Mouse (Mus musculus) limb, embryonic 15.5 days (tissue): Measurements from ENCODE around the gene Carmil1. TPM values are rescaled to one million over a fixed set of nuclear protein-coding genes. Genes with fewer than 3 reads are reported as not detected.

Experiments
- ATAC-seq: fragments of 200-750 bp; cut with Nextera tagmentation; 2 replicates; pipeline ENCODE4 v1.8.0; 2017; ENCODE audit warnings: low read depth, moderate TSS enrichment; ENCODE audit not compliant: insufficient number of reproducible peaks, low FRiP score, low TSS enrichment
- H3K27ac ChIP-seq: fragments of 300-500 bp; sonication (generic); 2 replicates; pipeline ENCODE4 v1.5.1; 2015; ENCODE audit warnings: moderate library complexity, mild to moderate bottlenecking, inconsistent platforms
- H3K27me3 ChIP-seq: fragments of 300-500 bp; sonication (generic); 2 replicates; pipeline ENCODE4 v1.6.1; 2015; ENCODE audit warnings: inconsistent platforms
- H3K36me3 ChIP-seq: fragments of 300-500 bp; sonication (generic); 2 replicates; pipeline ENCODE4 v1.6.1; 2015; ENCODE audit warnings: inconsistent platforms
- H3K4me1 ChIP-seq: fragments of 300-500 bp; sonication (generic); 2 replicates; pipeline ENCODE4 v1.6.1; 2015; ENCODE audit warnings: inconsistent platforms
- H3K4me2 ChIP-seq: fragments of 300-500 bp; sonication (generic); 2 replicates; pipeline ENCODE4 v1.6.1; 2015; ENCODE audit warnings: mild to moderate bottlenecking, inconsistent platforms
- H3K4me3 ChIP-seq: fragments of 300-500 bp; sonication (generic); 2 replicates; pipeline ENCODE4 v1.5.1; 2015; ENCODE audit warnings: mild to moderate bottlenecking, inconsistent platforms
- H3K9ac ChIP-seq: fragments of 300-500 bp; sonication (generic); 2 replicates; pipeline ENCODE4 v1.6.1; 2015; ENCODE audit warnings: inconsistent platforms
- H3K9me3 ChIP-seq: fragments of 300-500 bp; sonication (generic); 2 replicates; pipeline ENCODE4 v1.6.1; 2016; ENCODE audit warnings: inconsistent platforms
- WGBS: fragments of 180-500 bp; shearing (Covaris S2); methylation state at CpG from one replicate; pipeline ENCODE4 v1.1.7; 2015; 5-methylcytosine and 5-hydroxymethylcytosine counted together
- polyA plus RNA-seq: library from polyadenylated mRNA; unstranded; fragments of >200 nt; fragmentation: Nextera tagmentation; extraction: Ambion mirVana; gene quantifications from 2 replicates; pipeline ENCODE4 v1.2.1, GENCODE M21; 2015

The Carmil1 gene
- 33.0 and 39.8 TPM in 2 replicates for polyA plus RNA-seq

- Histone ChIP-seq H3K27ac (peak within 1 kb of the TSS; percentile 97), H3K9me3 (no peaks in the 10 kb centered on the region), H3K27me3 (no peaks in the 10 kb centered on the region), H3K4me2 (peak within 1 kb of the TSS; percentile 88), H3K4me1 (peaks cover 20% of the 10 kb centered on the region), H3K36me3 (no peaks in the 10 kb centered on the region), H3K4me3 (peak within 1 kb of the TSS; percentile 75), H3K9ac (peak within 1 kb of the TSS; percentile 65)
- ATAC-seq: peak; percentile 97
- under 1% methylated on average over 89 of the region's 96 CpGs for WGBS
These were observed at the start of gene Carmil1 for GRCm38 (mm10) chr13:24280439-24281431. Carmil1 (minus strand) TSS chr13:24280795.

- no peaks in the 10 kb centered on the region for H3K27me3 ChIP-seq
- no peak for ATAC-seq
- no peak overlapping the region for H3K4me3 ChIP-seq
- no peak overlapping the region for H3K27ac ChIP-seq
- H3K4me1 ChIP-seq: no peaks in the 10 kb centered on the region
- no peak overlapping the region for H3K4me2 ChIP-seq
- 62% methylated on average over 4 of the region's 4 CpGs for WGBS
- H3K9me3 ChIP-seq: no peaks in the 10 kb centered on the region
- no peak overlapping the region for H3K9ac ChIP-seq
- H3K36me3 ChIP-seq: no peaks in the 10 kb centered on the region
These were observed 49.5 kb upstream of the Carmil1 start for GRCm38 (mm10) chr13:24330128-24330527.

- no peak for ATAC-seq
- no peaks in the 10 kb centered on the region for H3K27me3 ChIP-seq
- H3K27ac ChIP-seq: no peak overlapping the region
- H3K36me3 ChIP-seq: no peaks in the 10 kb centered on the region
- 74% methylated on average over 9 of the region's 9 CpGs for WGBS
- no peak overlapping the region for H3K4me2 ChIP-seq
- no peaks in the 10 kb centered on the region for H3K9me3 ChIP-seq
- H3K9ac ChIP-seq: no peak overlapping the region
- H3K4me1 ChIP-seq: no peaks in the 10 kb centered on the region
- no peak overlapping the region for H3K4me3 ChIP-seq
These were observed 47.6 kb upstream of the Carmil1 start for GRCm38 (mm10) chr13:24328036-24328817.

- WGBS: 73% methylated on average over 5 of the region's 5 CpGs
- H3K36me3 ChIP-seq: no peaks in the 10 kb centered on the region
- no peaks in the 10 kb centered on the region for H3K4me1 ChIP-seq
- no peak for ATAC-seq
- H3K27me3 ChIP-seq: no peaks in the 10 kb centered on the region
- H3K4me3 ChIP-seq: no peak within 1 kb of the TSS
- no peak within 1 kb of the TSS for H3K27ac ChIP-seq
- no peak within 1 kb of the TSS for H3K4me2 ChIP-seq
- no peak within 1 kb of the TSS for H3K9ac ChIP-seq
- no peaks in the 10 kb centered on the region for H3K9me3 ChIP-seq
These were observed 46.6 kb upstream of the Carmil1 start, which contains the start of gene Cmah for GRCm38 (mm10) chr13:24327201-24327600. Cmah (plus strand) TSS chr13:24327404.

GRCm38 (mm10) chr13:24321313-24321712, 40.7 kb upstream of the Carmil1 start:
- Histone ChIP-seq H3K4me3 (no peak overlapping the region), H3K27ac (no peak overlapping the region), H3K4me1 (no peaks in the 10 kb centered on the region), H3K9ac (no peak overlapping the region), H3K36me3 (no peaks in the 10 kb centered on the region), H3K9me3 (no peaks in the 10 kb centered on the region), H3K4me2 (no peak overlapping the region), H3K27me3 (no peaks in the 10 kb centered on the region)
- 69% methylated on average over 6 of the region's 6 CpGs for WGBS
- ATAC-seq: no peak

- H3K27me3 ChIP-seq: no peaks in the 10 kb centered on the region
These were observed 38.0 kb upstream of the Carmil1 start for GRCm38 (mm10) chr13:24318618-24319017.

GRCm38 (mm10) chr13:24316563-24316962, 36.0 kb upstream of the Carmil1 start:
- no peak overlapping the region for H3K4me3 ChIP-seq
- no peak overlapping the region for H3K9ac ChIP-seq
- no peak overlapping the region for H3K4me2 ChIP-seq
- no peaks in the 10 kb centered on the region for H3K36me3 ChIP-seq
- no peaks in the 10 kb centered on the region for H3K4me1 ChIP-seq
- ATAC-seq: no peak
- no peaks in the 10 kb centered on the region for H3K27me3 ChIP-seq
- 69% methylated on average over 3 of the region's 3 CpGs for WGBS
- H3K9me3 ChIP-seq: no peaks in the 10 kb centered on the region
- no peak overlapping the region for H3K27ac ChIP-seq

More at GRCm38 (mm10) chr13:24318618-24319017, 38.0 kb upstream of the Carmil1 start:
- H3K9ac ChIP-seq: no peak overlapping the region
- ATAC-seq: no peak
- WGBS: 7% methylated on average over 4 of the region's 4 CpGs
- no peak overlapping the region for H3K27ac ChIP-seq
- H3K36me3 ChIP-seq: no peaks in the 10 kb centered on the region
- no peak overlapping the region for H3K4me2 ChIP-seq
- H3K4me1 ChIP-seq: no peaks in the 10 kb centered on the region
- no peaks in the 10 kb centered on the region for H3K9me3 ChIP-seq
- no peak overlapping the region for H3K4me3 ChIP-seq

GRCm38 (mm10) chr13:24311011-24311940, 30.7 kb upstream of the Carmil1 start:
- Histone ChIP-seq H3K36me3 (no peaks in the 10 kb centered on the region), H3K4me2 (no peak overlapping the region), H3K9me3 (no peaks in the 10 kb centered on the region), H3K9ac (no peak overlapping the region), H3K27me3 (no peaks in the 10 kb centered on the region), H3K27ac (no peak overlapping the region), H3K4me3 (no peak overlapping the region), H3K4me1 (no peaks in the 10 kb centered on the region)
- 87% methylated on average over 8 of the region's 8 CpGs for WGBS
- no peak for ATAC-seq

- no peak overlapping the region for H3K4me2 ChIP-seq
- H3K27ac ChIP-seq: no peak overlapping the region
- no peak overlapping the region for H3K4me3 ChIP-seq
- ATAC-seq: no peak
- H3K36me3 ChIP-seq: no peaks in the 10 kb centered on the region
- no peak overlapping the region for H3K9ac ChIP-seq
- no peaks in the 10 kb centered on the region for H3K4me1 ChIP-seq
- H3K27me3 ChIP-seq: no peaks in the 10 kb centered on the region
- H3K9me3 ChIP-seq: no peaks in the 10 kb centered on the region
- 49% methylated on average over 4 of the region's 4 CpGs for WGBS
These were observed 25.7 kb upstream of the Carmil1 start for GRCm38 (mm10) chr13:24306248-24306647.

GRCm38 (mm10) chr13:24305486-24305885, 24.9 kb upstream of the Carmil1 start:
- Histone ChIP-seq H3K4me1 (no peaks in the 10 kb centered on the region), H3K9me3 (no peaks in the 10 kb centered on the region), H3K27ac (no peak overlapping the region), H3K4me3 (no peak overlapping the region), H3K4me2 (no peak overlapping the region), H3K9ac (no peak overlapping the region), H3K36me3 (no peaks in the 10 kb centered on the region), H3K27me3 (no peaks in the 10 kb centered on the region)
- 73% methylated on average over 4 of the region's 4 CpGs for WGBS
- no peak for ATAC-seq

- Histone ChIP-seq H3K4me2 (no peak overlapping the region), H3K27ac (no peak overlapping the region), H3K27me3 (no peaks in the 10 kb centered on the region), H3K4me1 (no peaks in the 10 kb centered on the region), H3K4me3 (no peak overlapping the region), H3K9ac (no peak overlapping the region), H3K36me3 (no peaks in the 10 kb centered on the region), H3K9me3 (no peaks in the 10 kb centered on the region)
- WGBS: 15% methylated on average over 4 of the region's 4 CpGs
- no peak for ATAC-seq
These were observed 16.7 kb upstream of the Carmil1 start for GRCm38 (mm10) chr13:24297252-24297651.
